Mouse (Mus musculus): ENCODE results near the gene Hpd. TPM values are rescaled to one million over a fixed set of nuclear protein-coding genes. Genes with fewer than 3 reads are reported as not detected.
A peak's percentile ranks its signal among the peaks of the same experiment; 100 is the strongest.

Hpd gene
- polyA plus RNA-seq, 1 experiment from 2014 or later: 0.29 TPM

- H3K9ac ChIP-seq (replicated peaks; ENCODE audit: low read length): peak overlapping the region; percentile 90
- peak overlapping the region; percentile 94 for H3K4me2 ChIP-seq (replicated peaks; ENCODE audit: low read depth, low read length)
- peaks cover 10% of the 10 kb centered on the region; the same call in 1 of the 2 replicates for H3K36me3 ChIP-seq (ENCODE audit: insufficient read depth, low read length)
- peak overlapping the region; percentile 100 for H3K27ac ChIP-seq (ENCODE audit: low read length)
- H3K9me3 ChIP-seq (ENCODE audit: low read length): no peaks in the 10 kb centered on the region
- peak overlapping the region; percentile 59 for H3K4me3 ChIP-seq (ENCODE audit: low read length)
- peak; percentile 49 for ATAC-seq (ENCODE audit: low FRiP score, low TSS enrichment)
- whole genome bisulfite sequencing: under 1% methylated on average over 37 of the region's 40 CpGs
- H3K4me1 ChIP-seq (ENCODE audit: insufficient read depth, low read length): peaks cover 43% of the 10 kb centered on the region
- no peaks in the 10 kb centered on the region for H3K27me3 ChIP-seq (ENCODE audit: insufficient read depth, low read length)
Measured at GRCm38 (mm10) chr5:123138230-123138911, 44.2 kb downstream of the Hpd start.

DNA sequence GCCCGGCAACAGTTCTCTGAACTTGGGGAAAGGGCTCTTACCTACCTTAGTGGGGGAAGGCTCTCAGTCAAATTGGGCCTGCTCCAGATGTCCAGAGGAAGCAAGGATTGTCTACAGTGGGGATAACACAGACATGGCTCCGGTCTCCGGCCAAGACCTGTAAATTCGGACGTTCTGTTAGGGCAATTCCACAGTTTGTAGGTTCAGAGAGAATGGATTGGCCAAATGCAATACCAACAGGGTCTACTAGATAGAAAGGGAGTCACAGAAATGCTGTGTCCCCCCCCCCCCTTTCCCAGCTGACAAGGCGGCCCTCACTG lies 44.7 kb downstream of the Hpd start:
- WGBS: 5% methylated on average over 5 of the region's 6 CpGs
- H3K36me3 ChIP-seq (ENCODE audit: insufficient read depth, low read length): peaks cover 10% of the 10 kb centered on the region; the same call in 1 of the 2 replicates
- peak overlapping the region; percentile 100 for H3K27ac ChIP-seq (ENCODE audit: low read length)
- H3K4me1 ChIP-seq (ENCODE audit: insufficient read depth, low read length): peaks cover 47% of the 10 kb centered on the region
- no peaks in the 10 kb centered on the region for H3K27me3 ChIP-seq (ENCODE audit: insufficient read depth, low read length)
- 0 out of 2 replicates have a peak, but pooled peaks have one; percentile 0 for ATAC-seq (ENCODE audit: low FRiP score, low TSS enrichment)
- H3K4me2 ChIP-seq (replicated peaks; ENCODE audit: low read depth, low read length): peak overlapping the region; percentile 94
- no peaks in the 10 kb centered on the region for H3K9me3 ChIP-seq (ENCODE audit: low read length)
- peak overlapping the region; percentile 59 for H3K4me3 ChIP-seq (ENCODE audit: low read length)
- H3K9ac ChIP-seq (replicated peaks; ENCODE audit: low read length): peak overlapping the region; percentile 90

DNA sequence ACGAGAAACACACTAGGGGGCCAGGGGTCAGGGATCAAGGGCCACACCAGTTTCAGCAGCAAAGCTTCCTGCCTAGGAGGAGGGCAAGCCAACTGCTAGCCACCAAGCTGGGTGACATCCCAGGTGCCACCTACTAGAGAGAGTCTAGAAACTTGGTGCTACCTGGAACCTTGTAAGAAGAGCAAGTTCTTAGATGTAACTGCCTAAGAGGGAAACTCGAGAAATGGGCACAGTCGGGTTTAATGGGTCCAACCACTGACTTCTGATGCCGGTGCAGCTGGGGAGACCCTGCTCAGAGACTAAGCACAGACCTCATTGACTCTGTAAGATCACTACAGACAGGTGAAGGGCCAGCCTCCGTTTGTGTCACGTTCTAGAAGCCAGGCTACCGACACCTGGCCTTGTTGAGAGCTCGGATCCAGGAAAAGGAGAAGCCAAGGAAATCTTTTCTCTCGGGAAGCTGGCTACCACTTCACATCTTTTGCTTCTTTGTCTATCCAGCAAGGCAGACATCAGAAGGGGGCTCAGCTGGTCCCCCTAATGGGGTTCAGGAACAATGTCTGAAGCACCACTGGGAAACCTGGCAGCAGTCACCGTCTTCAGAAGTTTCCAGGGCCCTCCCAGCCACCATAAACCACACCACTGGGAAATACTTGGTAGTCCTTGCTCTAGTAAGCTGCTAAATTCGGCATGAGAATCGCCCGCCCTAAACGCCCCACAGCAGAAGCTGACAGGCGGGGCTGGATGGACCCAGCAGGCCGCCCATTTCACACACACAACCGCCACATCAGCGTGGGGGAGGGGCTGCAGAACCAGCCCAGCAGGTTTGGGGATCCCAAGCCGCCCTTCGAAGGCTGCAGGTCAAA lies 45.2 kb downstream of the Hpd start:
- peak overlapping the region; percentile 100 for H3K27ac ChIP-seq (ENCODE audit: low read length)
- H3K9me3 ChIP-seq (ENCODE audit: low read length): no peaks in the 10 kb centered on the region
- H3K9ac ChIP-seq (replicated peaks; ENCODE audit: low read length): peak overlapping the region; percentile 90
- H3K4me3 ChIP-seq (ENCODE audit: low read length): peak overlapping the region; percentile 59
- 0 out of 2 replicates have a peak, but pooled peaks have one; percentile 0 for ATAC-seq (ENCODE audit: low FRiP score, low TSS enrichment)
- H3K36me3 ChIP-seq (ENCODE audit: insufficient read depth, low read length): peaks cover 10% of the 10 kb centered on the region; the same call in 1 of the 2 replicates
- WGBS: 3% methylated on average over 20 of the region's 20 CpGs
- H3K4me2 ChIP-seq (replicated peaks; ENCODE audit: low read depth, low read length): peak overlapping the region; percentile 94
- peaks cover 53% of the 10 kb centered on the region for H3K4me1 ChIP-seq (ENCODE audit: insufficient read depth, low read length)
- H3K27me3 ChIP-seq (ENCODE audit: insufficient read depth, low read length): no peaks in the 10 kb centered on the region

DNA sequence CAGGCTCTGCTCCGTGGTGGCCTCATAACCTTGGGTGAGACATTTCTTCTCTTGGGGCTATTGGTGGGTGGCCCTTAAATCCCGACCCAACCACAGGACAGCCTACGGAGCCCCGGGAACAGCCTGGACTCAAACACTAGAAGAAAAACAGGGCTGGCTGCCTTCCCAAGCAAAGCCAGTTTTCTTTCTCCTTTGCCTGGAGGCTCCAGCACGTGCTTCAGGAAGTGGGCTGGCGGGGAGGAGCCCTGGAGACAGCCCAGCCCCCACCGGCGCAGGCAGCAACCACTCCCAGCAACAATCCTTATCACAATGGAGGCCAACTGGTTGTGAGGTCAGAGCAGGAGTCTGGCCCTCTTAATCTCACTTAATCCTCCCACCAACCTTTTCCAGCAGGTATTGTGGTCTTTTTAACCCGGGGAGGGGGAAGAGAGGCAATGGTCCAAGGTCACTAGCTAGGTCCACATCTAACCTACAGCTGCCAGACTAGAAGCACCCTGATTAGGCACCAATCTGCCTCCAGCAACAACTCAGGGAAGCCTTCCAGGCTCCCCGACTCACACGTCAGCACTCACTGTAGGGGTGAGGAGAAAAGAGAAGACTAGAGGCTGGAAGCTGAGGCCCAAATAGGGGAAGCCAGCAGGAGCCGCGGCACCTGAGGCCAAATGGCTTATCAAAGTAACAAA lies 46.0 kb downstream of the Hpd start:
- peak; percentile 28 for ATAC-seq (ENCODE audit: low FRiP score, low TSS enrichment)
- no peaks in the 10 kb centered on the region for H3K9me3 ChIP-seq (ENCODE audit: low read length)
- H3K36me3 ChIP-seq (ENCODE audit: insufficient read depth, low read length): peaks cover 10% of the 10 kb centered on the region; the same call in 1 of the 2 replicates
- peak overlapping the region; percentile 94 for H3K4me2 ChIP-seq (replicated peaks; ENCODE audit: low read depth, low read length)
- peaks cover 61% of the 10 kb centered on the region for H3K4me1 ChIP-seq (ENCODE audit: insufficient read depth, low read length)
- no peaks in the 10 kb centered on the region for H3K27me3 ChIP-seq (ENCODE audit: insufficient read depth, low read length)
- peak overlapping the region; percentile 100 for H3K27ac ChIP-seq (ENCODE audit: low read length)
- WGBS: 1% methylated on average over 13 of the region's 13 CpGs
- peak overlapping the region; percentile 90 for H3K9ac ChIP-seq (replicated peaks; ENCODE audit: low read length)
- H3K4me3 ChIP-seq (ENCODE audit: low read length): peak overlapping the region; percentile 59

GRCm38 (mm10) chr5:123135471-123136360 lies 46.8 kb downstream of the Hpd start:
- H3K9ac ChIP-seq (replicated peaks; ENCODE audit: low read length): peak overlapping the region; percentile 90
- H3K27ac ChIP-seq (ENCODE audit: low read length): peak overlapping the region; percentile 100
- no peak for ATAC-seq (ENCODE audit: low FRiP score, low TSS enrichment)
- H3K4me1 ChIP-seq (ENCODE audit: insufficient read depth, low read length): peaks cover 65% of the 10 kb centered on the region
- peaks cover 10% of the 10 kb centered on the region; the same call in 1 of the 2 replicates for H3K36me3 ChIP-seq (ENCODE audit: insufficient read depth, low read length)
- H3K4me3 ChIP-seq (ENCODE audit: low read length): peak overlapping the region; percentile 59
- WGBS: 4% methylated on average over 30 of the region's 30 CpGs
- H3K4me2 ChIP-seq (replicated peaks; ENCODE audit: low read depth, low read length): peak overlapping the region; percentile 94
- no peaks in the 10 kb centered on the region for H3K27me3 ChIP-seq (ENCODE audit: insufficient read depth, low read length)
- no peaks in the 10 kb centered on the region for H3K9me3 ChIP-seq (ENCODE audit: low read length)

DNA sequence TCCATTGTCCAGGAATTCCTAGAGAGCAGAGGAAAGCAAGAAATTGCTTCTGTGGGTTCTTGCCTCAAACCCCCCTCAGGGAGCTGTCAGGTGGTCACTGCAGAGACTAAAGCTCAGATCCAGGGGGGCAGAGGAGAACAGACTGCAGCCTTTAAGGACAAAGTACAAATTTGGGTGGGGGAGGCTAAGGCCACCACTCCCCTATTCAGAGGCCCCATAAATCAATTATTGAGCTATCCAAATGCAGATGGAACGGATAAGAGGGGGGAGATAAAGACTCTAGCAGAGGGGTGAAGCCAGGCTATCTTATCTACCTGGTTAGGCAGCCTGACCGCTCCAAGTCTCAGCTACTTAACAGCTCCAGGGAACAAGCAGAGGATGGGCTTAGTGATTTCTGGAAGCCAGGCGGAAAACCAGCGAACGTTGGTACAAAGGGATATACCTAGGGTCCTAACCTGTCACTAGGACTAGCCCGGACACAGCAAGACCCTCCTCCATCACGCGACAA lies 47.6 kb downstream of the Hpd start:
- ATAC-seq (ENCODE audit: low FRiP score, low TSS enrichment): no peak
- H3K36me3 ChIP-seq (ENCODE audit: insufficient read depth, low read length): peaks cover 10% of the 10 kb centered on the region; the same call in 1 of the 2 replicates
- H3K4me2 ChIP-seq (replicated peaks; ENCODE audit: low read depth, low read length): peak overlapping the region; percentile 94
- peak overlapping the region; percentile 90 for H3K9ac ChIP-seq (replicated peaks; ENCODE audit: low read length)
- H3K4me3 ChIP-seq (ENCODE audit: low read length): peak overlapping the region; percentile 59
- H3K9me3 ChIP-seq (ENCODE audit: low read length): no peaks in the 10 kb centered on the region
- peaks cover 65% of the 10 kb centered on the region for H3K4me1 ChIP-seq (ENCODE audit: insufficient read depth, low read length)
- 16% methylated on average over 8 of the region's 8 CpGs for WGBS
- H3K27ac ChIP-seq (ENCODE audit: low read length): peak overlapping the region; percentile 100
- H3K27me3 ChIP-seq (ENCODE audit: insufficient read depth, low read length): no peaks in the 10 kb centered on the region

- Histone ChIP-seq H3K4me3 (ENCODE audit: low read length) (peak overlapping the region; percentile 59; the same call in 1 of the 2 replicates), H3K9ac (replicated peaks; ENCODE audit: low read length) (peak overlapping the region; percentile 90), H3K9me3 (ENCODE audit: low read length) (no peaks in the 10 kb centered on the region), H3K27me3 (ENCODE audit: insufficient read depth, low read length) (no peaks in the 10 kb centered on the region), H3K4me1 (ENCODE audit: insufficient read depth, low read length) (peaks cover 65% of the 10 kb centered on the region), H3K4me2 (replicated peaks; ENCODE audit: low read depth, low read length) (peak overlapping the region; percentile 94), H3K27ac (ENCODE audit: low read length) (peak overlapping the region; percentile 100), H3K36me3 (ENCODE audit: insufficient read depth, low read length) (peaks cover 10% of the 10 kb centered on the region; the same call in 1 of the 2 replicates)
- no peak for ATAC-seq (ENCODE audit: low FRiP score, low TSS enrichment)
- 30% methylated on average over 13 of the region's 13 CpGs for WGBS
Measured at GRCm38 (mm10) chr5:123134186-123134874, 48.2 kb downstream of the Hpd start.

DNA sequence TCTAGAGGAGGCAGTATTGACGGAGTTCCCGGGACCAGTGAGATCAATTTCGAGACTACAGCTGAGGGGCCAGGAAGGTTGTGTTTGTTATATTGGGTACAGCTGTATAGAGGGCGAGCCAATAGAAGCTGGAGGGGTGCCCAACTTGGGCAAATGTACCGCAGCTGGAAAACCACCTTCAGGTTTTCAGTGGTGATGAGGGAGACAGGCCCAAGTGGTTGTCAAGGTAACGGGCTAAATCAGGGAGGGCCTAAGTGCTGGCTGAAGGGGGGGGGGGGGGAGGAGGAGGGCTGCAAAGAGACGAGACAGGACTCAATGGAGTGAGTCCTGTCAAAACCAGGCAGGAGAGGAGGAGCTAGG lies 48.8 kb downstream of the Hpd start:
- Histone ChIP-seq H3K9ac (replicated peaks; ENCODE audit: low read length) (no peak overlapping the region), H3K27me3 (ENCODE audit: insufficient read depth, low read length) (no peaks in the 10 kb centered on the region), H3K27ac (ENCODE audit: low read length) (peak overlapping the region; percentile 100), H3K4me2 (replicated peaks; ENCODE audit: low read depth, low read length) (peak overlapping the region; percentile 22; the same call in 1 of the 2 replicates), H3K4me1 (ENCODE audit: insufficient read depth, low read length) (peaks cover 69% of the 10 kb centered on the region), H3K36me3 (ENCODE audit: insufficient read depth, low read length) (peaks cover 10% of the 10 kb centered on the region; the same call in 1 of the 2 replicates), H3K9me3 (ENCODE audit: low read length) (no peaks in the 10 kb centered on the region), H3K4me3 (ENCODE audit: low read length) (no peak overlapping the region)
- no peak for ATAC-seq (ENCODE audit: low FRiP score, low TSS enrichment)
- WGBS: 26% methylated on average over 7 of the region's 7 CpGs

Measured in kidney, embryonic 16.5 days (tissue).